8 mouse cellular contexts compared by ENCODE assay signal in genomic region chr2:122739023-122739422, GRCm38 (mm10). TPM values are rescaled to one million over a fixed set of nuclear protein-coding genes. Genes with fewer than 3 reads are reported as not detected.
DNase-seq lines count a peak whose midpoint lies in the region; ATAC-seq lines count a peak whose summit lies in the region.

No protein-coding gene starts in this region.

- peaks cover 7% of the 10 kb centered on the region; the same call in 1 of the 2 replicates for H3K4me1 ChIP-seq in lung, embryonic 15.5 days
- peaks cover 12% of the 10 kb centered on the region for H3K4me1 ChIP-seq in embryonic facial prominence, embryonic 10.5 days
- peaks cover 8% of the 10 kb centered on the region for H3K4me1 ChIP-seq in intestine, embryonic 14.5 days (replicated peaks; ENCODE audit: control insufficient read depth, insufficient read depth, low read length)
- H3K4me1 ChIP-seq in neural tube, embryonic 15.5 days: peaks cover 19% of the 10 kb centered on the region

- no peak for DNase-seq in lung, postnatal 25 days (ENCODE audit: low spot score)
- no peak for DNase-seq in embryonic facial prominence, embryonic 10.5 days (ENCODE audit: low spot score)
- no peak for DNase-seq in intestine, embryonic 14.5 days (ENCODE audit: low spot score)
- no peak for DNase-seq in right cerebral cortex, adult 2 months (ENCODE audit: low spot score in 2 of 2)
- DNase-seq in adrenal gland, postnatal 10 days: no peak
- no peak for DNase-seq in urinary bladder, postnatal 4 days (ENCODE audit: low spot score in 2 of 2)

- no peaks in the 10 kb centered on the region for H3K9me3 ChIP-seq in lung, embryonic 15.5 days
- H3K9me3 ChIP-seq in embryonic facial prominence, embryonic 10.5 days: no peaks in the 10 kb centered on the region
- H3K9me3 ChIP-seq in intestine, embryonic 14.5 days (ENCODE audit: control insufficient read depth, low read length): no peaks in the 10 kb centered on the region
- H3K9me3 ChIP-seq in neural tube, embryonic 15.5 days (replicated peaks): no peaks in the 10 kb centered on the region

- peaks cover 3% of the 10 kb centered on the region; the same call in 1 of the 2 replicates for H3K27me3 ChIP-seq in lung, embryonic 15.5 days
- H3K27me3 ChIP-seq in embryonic facial prominence, embryonic 10.5 days (replicated peaks; ENCODE audit: low read depth, poor library complexity, severe bottlenecking): peaks cover 12% of the 10 kb centered on the region; the same call in 1 of the 2 replicates
- H3K27me3 ChIP-seq in intestine, embryonic 14.5 days (replicated peaks; ENCODE audit: control insufficient read depth, insufficient read depth, low read length): peaks cover 3% of the 10 kb centered on the region; the same call in 1 of the 2 replicates
- H3K27me3 ChIP-seq in neural tube, embryonic 15.5 days (replicated peaks): peaks cover 14% of the 10 kb centered on the region

- ATAC-seq in lung, embryonic 15.5 days (ENCODE audit: borderline replicate concordance, extremely low read depth, low FRiP score, low TSS enrichment): no peak
- no peak for ATAC-seq in intestine, embryonic 14.5 days (replicated peaks; ENCODE audit: low FRiP score, low TSS enrichment, low read depth)
- no peak for ATAC-seq in neural tube, embryonic 15.5 days (ENCODE audit: low FRiP score)

- peak overlapping the region; percentile 70 for H3K4me2 ChIP-seq in lung, embryonic 15.5 days
- peak overlapping the region; percentile 83 for H3K4me2 ChIP-seq in intestine, embryonic 14.5 days (ENCODE audit: low read length)
- H3K4me2 ChIP-seq in neural tube, embryonic 15.5 days: peak overlapping the region; percentile 70

- peak overlapping the region; percentile 97 for H3K4me3 ChIP-seq in lung, embryonic 15.5 days
- peak overlapping the region; percentile 90 for H3K4me3 ChIP-seq in embryonic facial prominence, embryonic 10.5 days
- H3K4me3 ChIP-seq in intestine, embryonic 14.5 days (ENCODE audit: low read depth, low read length): peak overlapping the region; percentile 80
- H3K4me3 ChIP-seq in neural tube, embryonic 15.5 days (replicated peaks): peak overlapping the region; percentile 92

- WGBS in lung, embryonic 15.5 days: 17% methylated on average over 7 of the region's 7 CpGs
- WGBS in embryonic facial prominence, embryonic 10.5 days: 32% methylated on average over 7 of the region's 7 CpGs
- 31% methylated on average over 7 of the region's 7 CpGs for WGBS in intestine, embryonic 14.5 days
- 26% methylated on average over 7 of the region's 7 CpGs for WGBS in neural tube, embryonic 15.5 days

- peak overlapping the region; percentile 98 for H3K9ac ChIP-seq in lung, embryonic 15.5 days
- peak overlapping the region; percentile 74 for H3K9ac ChIP-seq in intestine, embryonic 14.5 days (ENCODE audit: low read length)
- H3K9ac ChIP-seq in neural tube, embryonic 15.5 days (replicated peaks): peak overlapping the region; percentile 94

- no peaks in the 10 kb centered on the region for H3K36me3 ChIP-seq in lung, embryonic 15.5 days
- peaks cover 9% of the 10 kb centered on the region for H3K36me3 ChIP-seq in embryonic facial prominence, embryonic 10.5 days (replicated peaks)
- peaks cover 2% of the 10 kb centered on the region; the same call in 1 of the 2 replicates for H3K36me3 ChIP-seq in intestine, embryonic 14.5 days (ENCODE audit: control insufficient read depth, insufficient read depth, low read length)
- H3K36me3 ChIP-seq in neural tube, embryonic 15.5 days: peaks cover 6% of the 10 kb centered on the region; the same call in 1 of the 2 replicates

- H3K27ac ChIP-seq in lung, embryonic 15.5 days: no peak overlapping the region
- peak overlapping the region; percentile 95 for H3K27ac ChIP-seq in embryonic facial prominence, embryonic 10.5 days (replicated peaks)
- H3K27ac ChIP-seq in intestine, embryonic 14.5 days (ENCODE audit: low read depth): peak overlapping the region; percentile 75; the same call in 1 of the 2 replicates
- peak overlapping the region; percentile 96 for H3K27ac ChIP-seq in neural tube, embryonic 15.5 days (replicated peaks)

RNA-seq across cellular contexts. Expression of gene Bloc1s6, which starts 0.7 kb away (rescaled TPM):
- 44.0 and 45.4 TPM in 2 replicates for polyA plus RNA-seq in lung, embryonic 15.5 days (2015; fragmentation: Nextera tagmentation; extraction: Ambion mirVana)
- 63.6 and 64.4 TPM in 2 replicates for polyA plus RNA-seq in embryonic facial prominence, embryonic 10.5 days (2016; fragmentation: Nextera tagmentation; extraction: Ambion mirVana)
- polyA plus RNA-seq in intestine, embryonic 14.5 days (2014; fragmentation: Nextera tagmentation; extraction: Ambion mirVana): 49.6 and 53.9 TPM in 2 replicates
- polyA plus RNA-seq in neural tube, embryonic 15.5 days (2015; fragmentation: Nextera tagmentation; extraction: Ambion mirVana): 80.0 and 87.8 TPM in 2 replicates
- 10 to 100 TPM; 21.8 to 27.6 TPM for total RNA-seq in adrenal gland, postnatal 10 days (2021)

RNA-seq across cellular contexts. Expression of gene Sqor, which starts 26.0 kb away (rescaled TPM):
- 8.8 and 9.4 TPM in 2 replicates for polyA plus RNA-seq in lung, embryonic 15.5 days (2015; fragmentation: Nextera tagmentation; extraction: Ambion mirVana)
- polyA plus RNA-seq in embryonic facial prominence, embryonic 10.5 days (2016; fragmentation: Nextera tagmentation; extraction: Ambion mirVana): 2.6 and 3.2 TPM in 2 replicates
- 13.9 and 17.7 TPM in 2 replicates for polyA plus RNA-seq in intestine, embryonic 14.5 days (2014; fragmentation: Nextera tagmentation; extraction: Ambion mirVana)
- 3.2 and 6.3 TPM in 2 replicates for polyA plus RNA-seq in neural tube, embryonic 15.5 days (2015; fragmentation: Nextera tagmentation; extraction: Ambion mirVana)
- total RNA-seq in adrenal gland, postnatal 10 days (2021): 10 to 100 TPM; 45.4 to 59.1 TPM

RNA-seq across cellular contexts. Expression of gene Slc30a4, which starts 36.6 kb away (rescaled TPM):
- 6.7 and 6.8 TPM in 2 replicates for polyA plus RNA-seq in lung, embryonic 15.5 days (2015; fragmentation: Nextera tagmentation; extraction: Ambion mirVana)
- polyA plus RNA-seq in embryonic facial prominence, embryonic 10.5 days (2016; fragmentation: Nextera tagmentation; extraction: Ambion mirVana): 4.4 and 5.0 TPM in 2 replicates
- 13.7 and 14.6 TPM in 2 replicates for polyA plus RNA-seq in intestine, embryonic 14.5 days (2014; fragmentation: Nextera tagmentation; extraction: Ambion mirVana)
- polyA plus RNA-seq in neural tube, embryonic 15.5 days (2015; fragmentation: Nextera tagmentation; extraction: Ambion mirVana): 6.5 and 6.7 TPM in 2 replicates
- total RNA-seq in adrenal gland, postnatal 10 days (2021): 10 to 100 TPM; 22.9 to 23.9 TPM
